Mouse (Mus musculus) kidney, adult 2 months (tissue): ENCODE data around the gene Taf8. TPM values are rescaled to one million over a fixed set of nuclear protein-coding genes. Genes with fewer than 3 reads are reported as not detected.
A peak's percentile ranks its signal among the peaks of the same experiment; 100 is the strongest.

Experiments
- DNase-seq: peaks from one replicate; pipeline ENCODE4 v3.0.0; 2021
- H3K27ac ChIP-seq: fragments of 200-500 bp; 2 replicates; pipeline ENCODE4 v1.5.1; 2012; ENCODE audit warnings: low read depth, low read length, control low read depth, inconsistent platforms; ENCODE audit not compliant: insufficient read depth
- H3K27me3 ChIP-seq: fragments of 200-500 bp; replicated peaks from 2 replicates; pipeline ENCODE4 v1.6.1; 2012; ENCODE audit warnings: mild to moderate bottlenecking, moderate library complexity, low read length, inconsistent platforms; ENCODE audit not compliant: control insufficient read depth, insufficient read depth
- H3K36me3 ChIP-seq: fragments of 200-500 bp; 2 replicates; pipeline ENCODE4 v1.6.1; 2012; ENCODE audit warnings: mild to moderate bottlenecking, moderate library complexity, low read length, inconsistent platforms; ENCODE audit not compliant: control insufficient read depth, insufficient read depth
- H3K4me1 ChIP-seq: fragments of 200-500 bp; 2 replicates; pipeline ENCODE4 v1.6.1; 2011; ENCODE audit warnings: low read length; ENCODE audit not compliant: control insufficient read depth, insufficient read depth
- H3K4me3 ChIP-seq: fragments of 200-500 bp; 2 replicates; pipeline ENCODE4 v1.5.1; 2011; ENCODE audit warnings: mild to moderate bottlenecking, low read depth, low read length, control low read depth; ENCODE audit not compliant: insufficient read depth
- CTCF ChIP-seq: fragments of 200-500 bp; conservative IDR thresholded peaks from 2 replicates; pipeline ENCODE4 v1.5.1; 2011; ENCODE audit warnings: low read depth, mild to moderate bottlenecking, control low read depth, low read length, moderate library complexity, mixed read lengths; ENCODE audit not compliant: insufficient read depth, insufficient read length
- POLR2A ChIP-seq: fragments of 200-500 bp; IDR thresholded peaks from one replicate; pipeline ENCODE4 v1.6.1; 2011; ENCODE audit warnings: low read depth, low read length, control low read depth
- WGBS: fragments of 180-500 bp; shearing (Covaris S2); methylation state at CpG from one replicate; pipeline ENCODE4 v1.1.7; 2018; 5-methylcytosine and 5-hydroxymethylcytosine counted together
- polyA plus RNA-seq: library from polyadenylated mRNA; depleted of rRNA; stranded (reverse); fragments of >200 nt; gene quantifications from 2 replicates; pipeline ENCODE4 v1.2.3, GENCODE M21; 2012

Taf8 gene
- polyA plus RNA-seq, 1 experiment = 22.9 TPM

GRCm38 (mm10) chr17:47454675-47455074, 47.4 kb downstream of the Taf8 start:
- Histone ChIP-seq H3K4me1 (peaks cover 13% of the 10 kb centered on the region), H3K4me3 (no peak overlapping the region), H3K27ac (no peak overlapping the region), H3K27me3 (no peaks in the 10 kb centered on the region), H3K36me3 (no peaks in the 10 kb centered on the region)
- DNase-seq = peak; percentile 49
- WGBS = 29% methylated on average over 8 of the region's 8 CpGs
- TF ChIP-seq POLR2A (no peak), CTCF (no peak)

- 45% methylated on average over 7 of the region's 7 CpGs for WGBS
- no peaks in the 10 kb centered on the region for H3K36me3 ChIP-seq
- TF ChIP-seq CTCF = no peak
- no peak for TF ChIP-seq POLR2A
- H3K27ac ChIP-seq = peak overlapping the region; percentile 74
- H3K27me3 ChIP-seq = no peaks in the 10 kb centered on the region
- DNase-seq = peak; percentile 71
- peaks cover 25% of the 10 kb centered on the region for H3K4me1 ChIP-seq
- H3K4me3 ChIP-seq = no peak overlapping the region
Measured at GRCm38 (mm10) chr17:47452886-47453285, 49.2 kb downstream of the Taf8 start.

- H3K4me1 ChIP-seq = peaks cover 25% of the 10 kb centered on the region
- H3K27ac ChIP-seq = peak overlapping the region; percentile 85
- no peaks in the 10 kb centered on the region for H3K27me3 ChIP-seq
- no peak overlapping the region for H3K4me3 ChIP-seq
- peak; percentile 74 for DNase-seq
- no peak for TF ChIP-seq POLR2A
- TF ChIP-seq CTCF = no peak
- H3K36me3 ChIP-seq = no peaks in the 10 kb centered on the region
- WGBS = 52% methylated on average over 12 of the region's 12 CpGs
Measured at GRCm38 (mm10) chr17:47450880-47451565, 51.1 kb downstream of the Taf8 start.

- no peaks in the 10 kb centered on the region for H3K27me3 ChIP-seq
- peaks cover 24% of the 10 kb centered on the region for H3K4me1 ChIP-seq
- WGBS = 64% methylated on average over 7 of the region's 7 CpGs
- peak overlapping the region; percentile 18; the same call in 1 of the 2 replicates for H3K27ac ChIP-seq
- no peaks in the 10 kb centered on the region for H3K36me3 ChIP-seq
- TF ChIP-seq POLR2A = no peak
- no peak for TF ChIP-seq CTCF
- H3K4me3 ChIP-seq = no peak overlapping the region
- no peak for DNase-seq
Measured at GRCm38 (mm10) chr17:47450239-47450638, 51.9 kb downstream of the Taf8 start.

- TF ChIP-seq CTCF (no peak), POLR2A (no peak)
- Histone ChIP-seq H3K4me3 (no peak overlapping the region), H3K36me3 (no peaks in the 10 kb centered on the region), H3K4me1 (peaks cover 22% of the 10 kb centered on the region), H3K27ac (peak overlapping the region; percentile 13), H3K27me3 (no peaks in the 10 kb centered on the region)
- no peak for DNase-seq
- 66% methylated on average over 5 of the region's 5 CpGs for WGBS
Measured at GRCm38 (mm10) chr17:47449432-47449831, 52.7 kb downstream of the Taf8 start.

- TF ChIP-seq POLR2A (no peak), CTCF (no peak)
- Histone ChIP-seq H3K4me1 (peaks cover 25% of the 10 kb centered on the region), H3K27me3 (no peaks in the 10 kb centered on the region), H3K27ac (peak overlapping the region; percentile 29), H3K4me3 (no peak overlapping the region), H3K36me3 (no peaks in the 10 kb centered on the region)
- DNase-seq = peak; percentile 31
- WGBS = 24% methylated on average over 8 of the region's 8 CpGs
Measured at GRCm38 (mm10) chr17:47448523-47449372, 53.3 kb downstream of the Taf8 start.

GRCm38 (mm10) chr17:47446561-47446960, 55.5 kb downstream of the Taf8 start:
- no peak overlapping the region for H3K27ac ChIP-seq
- DNase-seq = no peak
- TF ChIP-seq CTCF (no peak), POLR2A (no peak)
- no peaks in the 10 kb centered on the region for H3K36me3 ChIP-seq
- H3K27me3 ChIP-seq = no peaks in the 10 kb centered on the region
- 88% methylated on average over 11 of the region's 11 CpGs for WGBS
- H3K4me3 ChIP-seq = no peak overlapping the region
- peaks cover 17% of the 10 kb centered on the region for H3K4me1 ChIP-seq

GRCm38 (mm10) chr17:47446025-47446424, 56.1 kb downstream of the Taf8 start:
- H3K27me3 ChIP-seq = no peaks in the 10 kb centered on the region
- WGBS = 90% methylated on average over 9 of the region's 9 CpGs
- no peak for TF ChIP-seq POLR2A
- no peak for TF ChIP-seq CTCF
- no peak overlapping the region for H3K4me3 ChIP-seq
- H3K36me3 ChIP-seq = no peaks in the 10 kb centered on the region
- no peak for DNase-seq
- H3K27ac ChIP-seq = no peak overlapping the region
- H3K4me1 ChIP-seq = peaks cover 15% of the 10 kb centered on the region
